Mouse (Mus musculus) heart, adult 2 months (tissue): ENCODE measurements around the gene Med8.

Source experiments
- CTCF ChIP-seq: fragments of 200-600 bp; IDR thresholded peaks from 2 replicates; pipeline ENCODE4 v1.8.1; 2022; ENCODE audit warnings: antibody characterized with exemption, mild to moderate bottlenecking, moderate library complexity
- EP300 ChIP-seq: fragments of 200-500 bp; IDR thresholded peaks from 2 replicates; pipeline ENCODE4 v1.6.1; 2011; ENCODE audit warnings: low read depth, low read length, control low read depth; ENCODE audit not compliant: insufficient read depth
- POLR2A ChIP-seq: fragments of 200-500 bp; IDR thresholded peaks from 2 replicates; pipeline ENCODE4 v1.6.1; 2011; ENCODE audit warnings: mild to moderate bottlenecking, low read depth, low read length, control low read depth; ENCODE audit not compliant: insufficient read depth

GRCm38 (mm10) chr4:118367551-118367950 is 41.6 kb upstream of the Med8 start:
- TF ChIP-seq POLR2A, result no peak
- TF ChIP-seq CTCF, result no peak
- no peak for TF ChIP-seq EP300
